Mouse (Mus musculus) MEL (cell line): ENCODE measurements at regions not wholly inside any gene's neighbourhood (a gene's known extent, or its start where the extent isn't known, plus 50 kb on each side); places are given as distances from the start of the nearest gene placed in this dataset.

ENCODE experiments used
- DNase-seq: peaks from one replicate; pipeline ENCODE4 v3.0.0; 2011; ENCODE audit warnings: low read depth, low spot score
- H3K27ac ChIP-seq: 2 replicates; pipeline ENCODE4 v1.5.1; 2012; ENCODE audit warnings: low read depth, mild to moderate bottlenecking, control low read depth, low read length, moderate library complexity; ENCODE audit not compliant: control insufficient read depth
- H3K27me3 ChIP-seq, 2 experiments: fragments of 150-350 bp in 1 of 2; sonication (generic) in 1 of 2; 2 replicates each; pipeline ENCODE4 v1.6.1; 2012; ENCODE audit warnings: low read length in 2 of 2, mild to moderate bottlenecking in 2 of 2, improper control_type of control experiment in 1 of 2, moderate library complexity in 1 of 2; ENCODE audit not compliant: insufficient read depth in 2 of 2, control insufficient read depth in 1 of 2
- H3K36me3 ChIP-seq, 2 experiments: 2 replicates each; pipeline ENCODE4 v1.6.1; 2012 to 2014; ENCODE audit warnings: low read length in 2 of 2, improper control_type of control experiment in 1 of 2, inconsistent platforms in 1 of 2, mild to moderate bottlenecking in 1 of 2; ENCODE audit not compliant: insufficient read depth in 2 of 2, control insufficient read depth in 1 of 2
- H3K4me1 ChIP-seq, 2 experiments: fragments of 150-350 bp in 1 of 2; sonication (generic) in 1 of 2; 2 replicates each; pipeline ENCODE4 v1.6.1; 2012; ENCODE audit warnings: low read length in 2 of 2, improper control_type of control experiment in 1 of 2, mild to moderate bottlenecking in 1 of 2; ENCODE audit not compliant: insufficient read depth in 2 of 2, control insufficient read depth in 1 of 2
- H3K4me3 ChIP-seq, 2 experiments: fragments of 150-350 bp in 1 of 2; sonication (generic) in 1 of 2; 2 replicates each; pipeline ENCODE4 v1.5.1; 2012; ENCODE audit warnings: low read depth in 2 of 2, low read length in 2 of 2, mild to moderate bottlenecking in 2 of 2, moderate library complexity in 2 of 2, control low read depth in 1 of 2, improper control_type of control experiment in 1 of 2; ENCODE audit not compliant: control insufficient read depth in 1 of 2, insufficient read depth in 1 of 2
- H3K79me2 ChIP-seq: 2 replicates; pipeline ENCODE4 v1.6.1; 2012; ENCODE audit warnings: mild to moderate bottlenecking, low read length, moderate library complexity; ENCODE audit not compliant: control insufficient read depth, poor library complexity, insufficient read depth
- H3K9ac ChIP-seq: 2 replicates; pipeline ENCODE4 v1.6.1; 2012; ENCODE audit warnings: low read depth, mild to moderate bottlenecking, control low read depth, low read length, moderate library complexity; ENCODE audit not compliant: control insufficient read depth, poor library complexity, severe bottlenecking
- H3K9me3 ChIP-seq: fragments of 150-350 bp; sonication (generic); replicated peaks from 2 replicates; pipeline ENCODE4 v1.6.1; 2012; ENCODE audit warnings: mild to moderate bottlenecking, low read length, improper control_type of control experiment, moderate library complexity; ENCODE audit not compliant: insufficient read depth
- BHLHE40 ChIP-seq: IDR thresholded peaks from 2 replicates; pipeline ENCODE4 v1.6.1; 2012; ENCODE audit warnings: low read depth, mild to moderate bottlenecking, inconsistent platforms, low read length, improper control_type of control experiment, borderline replicate concordance
- CHD2 ChIP-seq: IDR thresholded peaks from 2 replicates; pipeline ENCODE4 v1.6.1; 2011; ENCODE audit warnings: low read length, improper control_type of control experiment
- CTCF ChIP-seq, 3 experiments: IDR thresholded peaks in 2 of 3; conservative IDR thresholded peaks in 1 of 3; 2 replicates each; pipeline ENCODE4 v1.5.1; 2011 to 2012; ENCODE audit warnings: low read length in 3 of 3, low read depth in 2 of 3, mild to moderate bottlenecking in 2 of 3, improper control_type of control experiment in 1 of 3, inconsistent platforms in 1 of 3, mixed read lengths in 1 of 3, moderate library complexity in 1 of 3; ENCODE audit not compliant: control insufficient read depth in 1 of 3, insufficient read depth in 1 of 3, poor library complexity in 1 of 3, severe bottlenecking in 1 of 3
- E2F4 ChIP-seq: IDR thresholded peaks from 2 replicates; pipeline ENCODE4 v1.6.1; 2011; ENCODE audit warnings: low read depth, low read length, improper control_type of control experiment, borderline replicate concordance
- ELF1 ChIP-seq: IDR thresholded peaks from 2 replicates; pipeline ENCODE4 v1.6.1; 2014; ENCODE audit warnings: low read depth, mild to moderate bottlenecking, inconsistent platforms, low read length, improper control_type of control experiment, moderate library complexity
- ETS1 ChIP-seq: IDR thresholded peaks from 2 replicates; pipeline ENCODE4 v1.6.1; 2012; ENCODE audit warnings: low read depth, mild to moderate bottlenecking, inconsistent platforms, low read length, improper control_type of control experiment, moderate library complexity
- JUND ChIP-seq: IDR thresholded peaks from 2 replicates; pipeline ENCODE4 v1.6.1; 2011; ENCODE audit warnings: low read depth, mild to moderate bottlenecking, improper control_type of control experiment, low read length
- KAT2A ChIP-seq: conservative IDR thresholded peaks from 2 replicates; pipeline ENCODE4 v1.6.1; 2012; ENCODE audit warnings: low read depth, low read length, improper control_type of control experiment, inconsistent platforms
- MAFK ChIP-seq: IDR thresholded peaks from 2 replicates; pipeline ENCODE4 v1.6.1; 2011; ENCODE audit warnings: low read depth, mild to moderate bottlenecking, low read length, improper control_type of control experiment, borderline replicate concordance
- MAZ ChIP-seq: IDR thresholded peaks from 2 replicates; pipeline ENCODE4 v1.6.1; 2012; ENCODE audit warnings: low read depth, mild to moderate bottlenecking, inconsistent platforms, low read length, improper control_type of control experiment
- MYC ChIP-seq: IDR thresholded peaks from 2 replicates; pipeline ENCODE4 v1.6.1; 2011; ENCODE audit warnings: low read depth, mild to moderate bottlenecking, low read length, improper control_type of control experiment, moderate library complexity
- POLR2AphosphoS2 ChIP-seq: IDR thresholded peaks from 2 replicates; pipeline ENCODE4 v1.6.1; 2011; ENCODE audit warnings: low read length, improper control_type of control experiment
- SIN3A ChIP-seq: IDR thresholded peaks from 2 replicates; pipeline ENCODE4 v1.6.1; 2012; ENCODE audit warnings: low read length, improper control_type of control experiment, inconsistent platforms
- TAL1 ChIP-seq: IDR thresholded peaks from 2 replicates; pipeline ENCODE4 v1.6.1; 2012; ENCODE audit warnings: mild to moderate bottlenecking, inconsistent platforms, low read length, moderate library complexity, mixed read lengths
- TBP ChIP-seq: IDR thresholded peaks from 2 replicates; pipeline ENCODE4 v1.8.0; 2011; ENCODE audit warnings: low read depth, low read length, improper control_type of control experiment
- TCF12 ChIP-seq: IDR thresholded peaks from 2 replicates; pipeline ENCODE4 v1.6.1; 2014; ENCODE audit warnings: low read depth, mild to moderate bottlenecking, inconsistent platforms, low read length, improper control_type of control experiment, moderate library complexity
- UBTF ChIP-seq: IDR thresholded peaks from 2 replicates; pipeline ENCODE4 v1.6.1; 2012; ENCODE audit warnings: low read depth, mild to moderate bottlenecking, inconsistent platforms, low read length, improper control_type of control experiment, moderate library complexity, borderline replicate concordance; ENCODE audit not compliant: insufficient read depth
- USF1 ChIP-seq: IDR thresholded peaks from 2 replicates; pipeline ENCODE4 v1.6.1; 2014; ENCODE audit warnings: low read depth, mild to moderate bottlenecking, inconsistent platforms, low read length, improper control_type of control experiment, moderate library complexity
- USF2 ChIP-seq, 2 experiments: IDR thresholded peaks; 2 replicates each; pipeline ENCODE4 v1.6.1; 2011 to 2012; ENCODE audit warnings: improper control_type of control experiment in 2 of 2, low read length in 2 of 2, borderline replicate concordance in 1 of 2, inconsistent platforms in 1 of 2, low read depth in 1 of 2, mild to moderate bottlenecking in 1 of 2; ENCODE audit not compliant: insufficient read depth in 1 of 2
- ZC3H11A ChIP-seq: IDR thresholded peaks from 2 replicates; pipeline ENCODE4 v1.6.1; 2012; ENCODE audit warnings: low read depth, mild to moderate bottlenecking, inconsistent platforms, low read length, improper control_type of control experiment

DNA sequence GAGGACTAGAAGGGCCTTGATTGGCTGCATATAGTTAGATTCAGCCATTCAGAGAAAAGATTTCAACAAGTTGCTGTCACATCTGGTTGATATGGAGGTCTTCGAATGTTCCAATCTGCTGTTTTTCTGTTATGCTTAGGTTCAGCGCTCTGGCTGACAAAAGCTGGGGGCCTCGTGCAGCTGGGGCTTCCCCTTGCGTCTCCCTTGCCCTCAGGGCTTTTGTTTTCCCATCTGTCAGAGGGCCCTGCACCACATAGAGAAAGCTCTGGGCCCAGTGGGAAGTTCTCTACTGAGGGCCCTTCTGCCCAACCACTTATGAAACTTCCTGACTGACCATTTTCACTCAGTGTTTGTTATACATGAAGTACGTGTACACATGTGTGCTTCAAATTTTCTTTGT, 86.2 kb upstream of the AI593442 start:
- no peaks in the 10 kb centered on the region for H3K9me3 ChIP-seq
- H3K36me3 ChIP-seq = no peaks in the 10 kb centered on the region
- TF ChIP-seq KAT2A (no peak), POLR2AphosphoS2 (no peak), TBP (no peak), ELF1 (no peak), ETS1 (no peak), SIN3A (no peak), MYC (no peak), MAZ (no peak), JUND (no peak), E2F4 (no peak), USF2 (IDR thresholded peaks at IDR 0.05; ENCODE audit: borderline replicate concordance in 1 of 2, insufficient read depth in 1 of 2, low read depth in 1 of 2, low read length in 2 of 2) (no peak), ZC3H11A (no peak), BHLHE40 (no peak), CHD2 (no peak), TAL1 (no peak), TCF12 (no peak)
- no peaks in the 10 kb centered on the region for H3K79me2 ChIP-seq
- no peaks in the 10 kb centered on the region for H3K4me1 ChIP-seq
- no peak overlapping the region for H3K9ac ChIP-seq
- no peak overlapping the region for H3K27ac ChIP-seq
- no peak overlapping the region for H3K4me3 ChIP-seq
- DNase-seq = no peak
- H3K27me3 ChIP-seq = no peaks in the 10 kb centered on the region

DNA sequence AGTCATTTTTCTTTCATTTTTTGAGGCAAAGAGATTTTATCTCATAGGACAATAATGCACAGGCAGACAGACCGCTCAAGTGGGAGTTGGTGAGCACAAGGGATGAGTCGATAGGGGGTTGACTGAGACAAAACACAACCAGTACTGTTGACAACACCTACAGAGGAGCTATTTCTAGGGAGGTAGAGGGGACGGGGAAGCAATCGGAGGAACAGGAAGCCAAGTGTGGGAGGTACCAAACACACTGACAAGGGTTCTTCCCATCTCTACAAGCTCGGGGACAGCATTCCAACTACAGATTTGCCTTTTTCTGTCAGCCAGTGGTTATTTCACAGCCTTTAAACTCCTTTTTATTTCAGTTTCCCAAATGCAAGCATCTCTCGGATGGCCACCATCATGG, 83.3 kb upstream of the AI593442 start:
- Histone ChIP-seq H3K79me2 (no peaks in the 10 kb centered on the region), H3K9me3 (no peaks in the 10 kb centered on the region), H3K27me3 (no peaks in the 10 kb centered on the region), H3K36me3 (no peaks in the 10 kb centered on the region), H3K9ac (no peak overlapping the region), H3K4me3 (no peak overlapping the region), H3K27ac (no peak overlapping the region), H3K4me1 (no peaks in the 10 kb centered on the region)
- no peak for DNase-seq
- TF ChIP-seq BHLHE40 (no peak), POLR2AphosphoS2 (no peak), UBTF (no peak), JUND (no peak), USF1 (no peak), KAT2A (no peak), TBP (no peak), MAFK (no peak), CTCF (IDR thresholded peaks at IDR 0.05 in 2 of 3, conservative IDR thresholded peaks at IDR 0.05 in 1 of 3; ENCODE audit: control insufficient read depth in 1 of 3, insufficient read depth in 1 of 3, low read depth in 2 of 3, low read length in 3 of 3, poor library complexity in 1 of 3, severe bottlenecking in 1 of 3) (no peak), MAZ (no peak)
